Mouse (Mus musculus) liver, adult 2 months (tissue): ENCODE measurements at regions not wholly inside any gene's neighbourhood (a gene's known extent, or its start where the extent isn't known, plus 50 kb on each side); places are given as distances from the start of the nearest gene placed in this dataset.

ENCODE experiments used
- CTCF ChIP-seq: fragments of 200-500 bp; IDR thresholded peaks from 2 replicates; pipeline ENCODE4 v1.5.1; 2011; ENCODE audit warnings: low read depth, low read length, control low read depth
- POLR2A ChIP-seq: fragments of 200-500 bp; IDR thresholded peaks from 2 replicates; pipeline ENCODE4 v1.6.1; 2011; ENCODE audit warnings: low read length, control low read depth; ENCODE audit not compliant: insufficient read depth; ENCODE audit errors: extremely low read depth

GRCm38 (mm10) chr13:34460969-34461368 lies 116.0 kb upstream of the Slc22a23 start:
- TF ChIP-seq CTCF (no peak), POLR2A (no peak)
